Mouse (Mus musculus) testis, adult 2 months (tissue): ENCODE data around the gene Retreg1. TPM values are rescaled to one million over a fixed set of nuclear protein-coding genes. Genes with fewer than 3 reads are reported as not detected.
"Not testable (repeated sequence)": the region's sequence is repeated elsewhere in the genome, so short reads cannot be mapped to it uniquely, and the experiment has no call there.

ENCODE experiments used
- H3K27ac ChIP-seq: fragments of 200-500 bp; 2 replicates; pipeline ENCODE4 v1.5.1; 2012; ENCODE audit warnings: low read depth, low read length; ENCODE audit not compliant: control insufficient read depth, insufficient read depth
- H3K27me3 ChIP-seq: fragments of 200-500 bp; 2 replicates; pipeline ENCODE4 v1.6.1; 2012; ENCODE audit warnings: mild to moderate bottlenecking, low read length, moderate library complexity; ENCODE audit not compliant: control insufficient read depth, insufficient read depth
- H3K36me3 ChIP-seq: fragments of 200-500 bp; 2 replicates; pipeline ENCODE4 v1.6.1; 2012; ENCODE audit warnings: mild to moderate bottlenecking, low read length; ENCODE audit not compliant: control insufficient read depth, insufficient read depth
- H3K4me1 ChIP-seq: fragments of 200-500 bp; 2 replicates; pipeline ENCODE4 v1.6.1; 2012; ENCODE audit warnings: low read length; ENCODE audit not compliant: control insufficient read depth, insufficient read depth
- H3K4me3 ChIP-seq: fragments of 200-500 bp; 2 replicates; pipeline ENCODE4 v1.5.1; 2012; ENCODE audit warnings: low read depth, mild to moderate bottlenecking, low read length, moderate library complexity, mixed read lengths; ENCODE audit not compliant: control insufficient read depth
- CTCF ChIP-seq: fragments of 200-500 bp; IDR thresholded peaks from 2 replicates; pipeline ENCODE4 v1.5.1; 2012; ENCODE audit warnings: low read depth, mild to moderate bottlenecking, inconsistent platforms, low read length, moderate library complexity; ENCODE audit not compliant: control insufficient read depth, insufficient read depth, insufficient replicate concordance
- POLR2A ChIP-seq: fragments of 200-500 bp; IDR thresholded peaks from 2 replicates; pipeline ENCODE4 v1.6.1; 2012; ENCODE audit warnings: low read depth, mild to moderate bottlenecking, inconsistent platforms, low read length, moderate library complexity; ENCODE audit not compliant: control insufficient read depth
- polyA plus RNA-seq: library from polyadenylated mRNA; depleted of rRNA; stranded (reverse); fragments of >200 nt; gene quantifications from 2 replicates; pipeline ENCODE4 v1.2.3, GENCODE M21; 2012

The Retreg1 gene
- polyA plus RNA-seq, 1 experiment = 46.1 TPM

GRCm38 (mm10) chr15:25984734-25985492, 141.9 kb downstream of the Retreg1 start:
- H3K4me3 ChIP-seq = peak overlapping the region; percentile 93
- TF ChIP-seq CTCF = no peak
- no peak; the same call in 1 of the 2 replicates for TF ChIP-seq POLR2A
- no peaks in the 10 kb centered on the region for H3K36me3 ChIP-seq
- no peaks in the 10 kb centered on the region for H3K27me3 ChIP-seq
- H3K27ac ChIP-seq = peak overlapping the region; percentile 75
- peaks cover 6% of the 10 kb centered on the region for H3K4me1 ChIP-seq

- H3K4me1 ChIP-seq = no peaks in the 10 kb centered on the region
- H3K27me3 ChIP-seq = no peaks in the 10 kb centered on the region
- TF ChIP-seq POLR2A (no peak), CTCF (no peak)
- H3K36me3 ChIP-seq = peaks cover 7% of the 10 kb centered on the region
- no peak overlapping the region for H3K4me3 ChIP-seq
- H3K27ac ChIP-seq = no peak overlapping the region
These were observed 150.2 kb downstream of the Retreg1 start for GRCm38 (mm10) chr15:25992992-25993727.

- H3K36me3 ChIP-seq = peaks cover 5% of the 10 kb centered on the region
- no peaks in the 10 kb centered on the region for H3K4me1 ChIP-seq
- no peaks in the 10 kb centered on the region for H3K27me3 ChIP-seq
- H3K4me3 ChIP-seq = no peak overlapping the region
- H3K27ac ChIP-seq = no peak overlapping the region
- TF ChIP-seq CTCF (no peak), POLR2A (no peak)
These were observed 152.5 kb downstream of the Retreg1 start for GRCm38 (mm10) chr15:25995521-25995920.

- H3K27me3 ChIP-seq, H3K4me3 ChIP-seq, H3K36me3 ChIP-seq: not testable (repeated sequence)
These were observed 156.6 kb downstream of the Retreg1 start for GRCm38 (mm10) chr15:25999545-25999944.

GRCm38 (mm10) chr15:26008621-26009020, 165.6 kb downstream of the Retreg1 start:
- no peaks in the 10 kb centered on the region for H3K27me3 ChIP-seq
- no peaks in the 10 kb centered on the region for H3K36me3 ChIP-seq
- TF ChIP-seq POLR2A (no peak), CTCF (no peak)
- H3K27ac ChIP-seq = no peak overlapping the region
- H3K4me1 ChIP-seq = no peaks in the 10 kb centered on the region
- no peak overlapping the region for H3K4me3 ChIP-seq

More at GRCm38 (mm10) chr15:25999545-25999944, 156.6 kb downstream of the Retreg1 start:
- H3K4me1 ChIP-seq, H3K27ac ChIP-seq: not testable (repeated sequence)

GRCm38 (mm10) chr15:26012891-26013290, 169.9 kb downstream of the Retreg1 start:
- no peak for TF ChIP-seq POLR2A
- TF ChIP-seq CTCF = no peak
- Histone ChIP-seq H3K27ac (no peak overlapping the region), H3K36me3 (no peaks in the 10 kb centered on the region), H3K27me3 (no peaks in the 10 kb centered on the region), H3K4me3 (no peak overlapping the region), H3K4me1 (no peaks in the 10 kb centered on the region; the same call in 1 of the 2 replicates)

- no peak overlapping the region for H3K4me3 ChIP-seq
- TF ChIP-seq CTCF (no peak), POLR2A (no peak)
- no peaks in the 10 kb centered on the region for H3K36me3 ChIP-seq
- H3K27me3 ChIP-seq = no peaks in the 10 kb centered on the region
- H3K4me1 ChIP-seq = no peaks in the 10 kb centered on the region; the same call in 1 of the 2 replicates
- no peak overlapping the region for H3K27ac ChIP-seq
These were observed 173.1 kb downstream of the Retreg1 start for GRCm38 (mm10) chr15:26015979-26016665.
